Mouse (Mus musculus): ENCODE measurements around the gene Slc7a6.

The Slc7a6 gene

GRCm38 (mm10) chr8:106168356-106169016 lies at the start of gene Slc7a6:
Gene Slc7a6, plus strand, starts transcription at chr8:106168857.
- DNase-seq (ENCODE audit: low read depth): no peak

DNA sequence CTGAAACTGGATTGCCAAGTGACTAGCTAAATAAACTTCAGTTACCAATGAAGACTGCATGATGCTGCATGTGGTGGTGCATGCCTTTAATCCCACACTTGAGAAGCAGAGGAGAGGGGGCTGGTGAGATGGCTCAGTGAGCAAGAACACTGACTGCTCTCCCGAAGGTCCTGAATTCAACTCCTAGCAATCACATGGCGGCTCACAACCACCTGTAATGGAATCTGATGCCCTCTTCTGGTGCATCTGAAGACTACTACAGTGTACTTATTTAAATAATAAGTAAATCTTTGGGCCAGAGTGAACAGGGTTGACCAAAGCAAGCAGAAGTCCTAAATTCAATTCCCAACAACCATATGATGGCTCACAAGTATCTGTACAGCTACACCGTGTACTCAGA lies 45.2 kb upstream of the Slc7a6 start:
- DNase-seq (ENCODE audit: low read depth): no peak

GRCm38 (mm10) chr8:106126055-106126454 lies 42.6 kb upstream of the Slc7a6 start:
- no peak for DNase-seq (ENCODE audit: low read depth)

DNA sequence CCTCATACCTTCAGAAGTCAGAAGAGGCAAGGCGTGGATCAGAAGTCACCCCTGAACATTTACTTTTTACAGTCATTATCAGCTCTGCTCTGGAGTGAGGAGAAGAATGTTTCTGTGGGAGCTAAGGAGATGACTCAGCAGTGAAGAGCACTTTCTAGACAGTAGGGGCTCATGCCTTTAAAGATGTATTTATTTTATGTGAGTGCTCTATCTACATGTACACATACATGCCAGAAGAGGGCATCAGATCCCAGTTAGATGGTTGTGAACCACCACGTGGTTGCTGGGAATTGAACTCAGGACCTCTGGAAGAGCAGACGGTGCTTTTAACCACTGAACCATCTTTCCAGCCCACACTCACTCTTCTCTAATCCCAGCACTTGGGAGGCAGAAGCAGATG lies 41.6 kb upstream of the Slc7a6 start:
- no peak for DNase-seq (ENCODE audit: low read depth)

- DNase-seq (ENCODE audit: low read depth): no peak
Observed at GRCm38 (mm10) chr8:106127882-106128410, 40.7 kb upstream of the Slc7a6 start.

DNA sequence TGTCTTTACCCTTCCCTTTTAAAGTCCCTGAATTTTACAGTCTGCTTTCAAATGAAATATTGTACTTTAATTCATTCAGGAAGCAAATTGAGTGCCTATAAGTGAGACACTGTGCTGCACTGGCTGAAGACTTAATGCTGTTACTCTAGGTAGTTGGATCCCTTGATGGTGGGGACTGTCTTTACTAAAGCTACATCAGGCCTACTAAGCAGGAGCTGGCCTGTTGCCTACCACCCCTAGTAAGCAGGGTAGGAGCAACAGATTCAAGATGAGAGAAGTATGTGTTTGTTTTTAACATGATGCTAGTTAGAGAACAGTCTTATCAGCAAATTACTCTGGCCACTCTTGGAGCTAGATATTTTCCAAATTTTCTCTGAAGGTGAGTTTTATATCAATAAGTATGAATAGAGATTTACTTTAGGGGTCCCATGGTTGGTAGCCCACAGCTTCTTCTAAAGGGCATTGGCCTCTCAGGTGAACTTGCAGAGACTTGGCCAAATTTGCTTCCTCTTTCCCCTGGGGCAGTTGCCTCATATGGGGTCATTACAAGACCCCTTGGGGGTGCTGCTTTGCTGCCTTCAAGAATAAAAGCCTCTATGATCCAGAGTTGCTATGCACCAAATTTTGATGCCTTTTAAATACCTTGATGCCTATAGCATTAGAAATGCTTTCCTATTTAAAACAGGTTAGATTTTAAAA lies 39.3 kb upstream of the Slc7a6 start:
- no peak for DNase-seq (ENCODE audit: low read depth)

DNA sequence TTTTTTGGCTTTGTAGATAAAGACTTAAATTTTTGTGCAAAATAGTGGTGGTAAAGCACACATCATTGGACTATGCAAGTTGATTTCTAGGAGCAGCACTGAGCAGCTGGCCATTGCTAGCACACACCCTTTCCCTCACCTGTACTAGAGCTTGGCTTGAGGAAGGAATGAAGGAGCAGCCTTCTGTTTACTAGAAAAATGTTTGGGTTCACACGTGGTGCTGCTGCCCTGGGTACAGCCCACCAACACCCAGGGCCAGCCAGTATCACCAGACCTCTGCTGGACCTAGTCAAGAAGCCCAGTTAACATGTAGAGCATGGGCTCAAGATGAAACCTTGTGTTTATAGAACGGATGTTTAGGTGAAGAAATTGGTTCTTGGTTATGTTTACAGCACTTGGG lies 38.7 kb upstream of the Slc7a6 start:
- no peak for DNase-seq (ENCODE audit: low read depth)

- DNase-seq (ENCODE audit: low read depth): no peak
Observed at GRCm38 (mm10) chr8:106130505-106130904, 38.2 kb upstream of the Slc7a6 start.

DNA sequence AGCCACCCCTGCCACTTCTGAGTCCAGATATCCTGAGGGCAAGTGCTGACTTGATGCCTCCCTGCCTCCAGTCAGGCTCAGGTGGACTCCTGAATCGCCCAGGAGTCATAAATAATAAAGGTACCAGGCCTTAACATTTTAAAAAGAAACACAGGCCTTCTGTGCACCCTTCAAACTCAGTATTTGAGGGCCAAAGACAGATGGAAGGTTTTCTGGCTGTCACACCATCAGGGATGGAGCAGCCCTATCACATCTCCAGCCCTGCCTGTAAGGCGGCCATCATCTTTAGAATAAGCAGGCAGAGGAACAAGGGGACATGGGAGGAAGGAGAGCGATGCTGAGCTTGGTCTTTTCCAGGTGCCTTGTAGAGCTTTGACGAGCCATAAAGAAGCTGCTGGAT lies 37.6 kb upstream of the Slc7a6 start:
- DNase-seq (ENCODE audit: low read depth): no peak

DNA sequence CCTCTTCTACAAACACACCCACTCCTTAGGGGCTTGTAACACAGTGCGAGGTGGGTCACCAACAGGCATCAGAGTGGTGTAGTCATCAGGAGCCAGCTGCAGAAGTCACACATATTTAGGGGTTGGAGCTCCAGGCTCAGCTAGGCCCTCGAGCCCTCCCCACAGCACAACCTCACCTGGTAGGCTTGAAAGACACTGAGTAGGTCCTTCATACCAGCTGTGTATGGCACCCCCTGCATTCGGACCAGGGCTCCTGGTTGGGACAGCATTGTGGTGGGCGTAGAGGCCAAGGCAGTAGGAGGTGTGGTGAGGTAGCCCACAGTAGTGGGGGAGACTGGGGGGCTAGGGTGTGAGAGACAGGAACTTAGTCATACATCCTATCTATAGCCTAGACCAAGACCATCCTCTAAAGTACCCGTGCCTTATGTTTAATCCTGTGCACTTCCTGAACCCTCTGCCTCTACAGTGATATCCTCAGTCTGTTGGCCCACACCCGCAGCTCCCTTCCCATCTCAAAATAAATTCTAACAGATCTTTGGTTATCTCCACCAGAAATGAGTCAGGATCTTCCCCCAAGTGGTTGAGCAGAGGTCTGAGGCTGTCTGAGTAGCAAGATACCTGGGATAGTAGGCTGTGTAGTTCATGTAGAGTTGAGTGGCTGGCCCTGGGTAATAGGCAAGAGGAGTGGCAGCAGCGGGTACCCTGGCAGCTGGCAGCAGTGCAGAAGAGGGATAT lies 37.0 kb upstream of the Slc7a6 start:
- DNase-seq (ENCODE audit: low read depth): no peak

DNA sequence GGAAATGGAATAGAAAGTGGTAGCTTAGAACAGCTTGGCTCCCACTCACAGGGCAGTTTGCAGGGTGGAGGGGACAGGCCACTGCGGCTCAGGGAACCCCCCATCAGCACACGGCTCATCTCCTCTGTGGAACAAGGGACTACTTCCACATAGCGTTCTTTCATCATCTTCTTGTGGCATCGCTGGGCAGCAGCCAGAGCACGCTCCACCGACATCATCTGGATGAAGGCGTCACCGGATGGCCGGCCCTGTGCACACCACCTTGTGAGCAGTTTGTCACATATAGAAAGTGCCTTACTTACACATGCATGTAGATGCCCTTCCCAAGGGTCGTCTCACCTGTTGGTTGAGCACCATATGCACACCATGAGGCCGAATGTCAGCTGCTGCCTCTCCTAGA lies 36.3 kb upstream of the Slc7a6 start:
- no peak for DNase-seq (ENCODE audit: low read depth)

- DNase-seq (ENCODE audit: low read depth): no peak
Observed at GRCm38 (mm10) chr8:106133526-106133925, 35.1 kb upstream of the Slc7a6 start.

DNA sequence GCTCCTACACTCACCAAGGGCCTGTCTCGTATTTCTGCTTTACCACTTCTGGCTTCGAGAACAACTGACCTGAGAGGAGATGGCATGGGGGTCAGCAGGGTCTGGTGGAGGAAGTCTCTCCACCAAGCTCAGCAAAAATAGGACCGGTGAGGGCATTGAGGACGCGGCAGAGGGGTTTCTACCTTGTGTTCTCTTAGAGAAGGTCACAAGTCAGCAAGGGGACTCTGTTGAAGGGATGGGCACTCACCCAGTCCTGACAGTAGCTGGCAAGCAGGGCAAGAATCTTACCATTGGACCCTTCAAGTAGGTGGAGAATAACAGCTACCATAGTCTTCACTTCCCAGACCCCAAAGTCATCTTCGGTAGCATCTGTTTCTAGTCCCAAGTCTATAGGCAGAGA lies 34.7 kb upstream of the Slc7a6 start:
- DNase-seq (ENCODE audit: low read depth): no peak

DNA sequence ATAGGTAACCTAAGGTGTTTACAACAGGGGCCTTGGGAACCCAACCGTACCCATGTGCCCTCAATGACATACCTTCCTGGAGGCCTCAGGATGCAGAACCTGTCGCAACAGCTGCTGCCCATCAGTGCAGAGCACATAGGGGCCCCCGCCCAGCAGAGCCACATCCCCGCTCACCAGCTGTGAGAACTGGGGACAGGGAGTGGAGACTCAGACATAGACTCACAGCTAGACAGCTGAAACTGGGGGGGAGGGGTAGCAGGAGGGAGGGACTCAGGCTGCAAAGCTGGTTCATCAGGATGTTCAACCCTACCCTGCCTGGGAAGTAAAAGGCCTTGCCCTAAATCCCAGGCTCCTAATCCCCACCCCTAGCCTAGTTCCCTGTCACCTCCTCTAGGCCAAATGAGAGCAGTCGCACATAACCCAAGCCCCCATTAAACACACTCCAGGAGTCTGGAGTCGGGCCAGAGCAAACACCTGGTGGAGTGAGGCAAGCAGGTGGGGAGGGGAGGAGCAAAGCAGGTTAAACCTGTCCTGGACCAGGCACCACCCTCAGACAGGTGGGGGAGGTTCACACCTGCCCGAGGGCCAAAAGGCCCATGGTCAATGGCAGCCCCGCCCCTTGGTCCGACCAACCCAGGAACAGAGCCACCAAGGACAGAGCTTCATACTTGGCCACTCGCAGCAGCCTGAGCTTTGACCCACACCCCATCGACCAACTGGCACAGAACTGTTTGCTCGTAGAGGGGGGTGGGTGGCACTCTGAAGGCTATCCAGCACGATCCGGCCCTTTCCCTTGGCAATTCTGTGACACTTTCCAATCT lies 33.7 kb upstream of the Slc7a6 start:
- DNase-seq (ENCODE audit: low read depth): no peak

DNA sequence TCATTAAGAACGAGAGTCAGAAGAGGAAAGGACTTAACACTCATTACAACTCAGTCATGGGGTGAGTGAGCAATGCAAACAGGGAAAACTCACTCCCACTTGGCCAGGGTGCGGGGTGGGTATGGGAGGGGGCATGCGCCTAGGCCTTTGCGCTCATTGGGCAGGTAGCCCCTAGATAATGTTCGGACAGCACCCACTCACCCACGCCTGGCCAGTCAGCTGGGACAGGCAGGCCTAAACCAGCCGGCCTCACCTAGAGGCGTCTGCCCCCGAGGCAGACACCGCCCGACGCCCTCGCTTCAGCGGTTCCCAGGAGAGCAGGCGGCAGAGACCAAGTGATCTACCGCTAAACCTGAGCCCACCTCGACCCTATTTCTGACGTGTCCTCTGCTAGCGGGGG lies 33.0 kb upstream of the Slc7a6 start:
- no peak for DNase-seq (ENCODE audit: low read depth)

DNA sequence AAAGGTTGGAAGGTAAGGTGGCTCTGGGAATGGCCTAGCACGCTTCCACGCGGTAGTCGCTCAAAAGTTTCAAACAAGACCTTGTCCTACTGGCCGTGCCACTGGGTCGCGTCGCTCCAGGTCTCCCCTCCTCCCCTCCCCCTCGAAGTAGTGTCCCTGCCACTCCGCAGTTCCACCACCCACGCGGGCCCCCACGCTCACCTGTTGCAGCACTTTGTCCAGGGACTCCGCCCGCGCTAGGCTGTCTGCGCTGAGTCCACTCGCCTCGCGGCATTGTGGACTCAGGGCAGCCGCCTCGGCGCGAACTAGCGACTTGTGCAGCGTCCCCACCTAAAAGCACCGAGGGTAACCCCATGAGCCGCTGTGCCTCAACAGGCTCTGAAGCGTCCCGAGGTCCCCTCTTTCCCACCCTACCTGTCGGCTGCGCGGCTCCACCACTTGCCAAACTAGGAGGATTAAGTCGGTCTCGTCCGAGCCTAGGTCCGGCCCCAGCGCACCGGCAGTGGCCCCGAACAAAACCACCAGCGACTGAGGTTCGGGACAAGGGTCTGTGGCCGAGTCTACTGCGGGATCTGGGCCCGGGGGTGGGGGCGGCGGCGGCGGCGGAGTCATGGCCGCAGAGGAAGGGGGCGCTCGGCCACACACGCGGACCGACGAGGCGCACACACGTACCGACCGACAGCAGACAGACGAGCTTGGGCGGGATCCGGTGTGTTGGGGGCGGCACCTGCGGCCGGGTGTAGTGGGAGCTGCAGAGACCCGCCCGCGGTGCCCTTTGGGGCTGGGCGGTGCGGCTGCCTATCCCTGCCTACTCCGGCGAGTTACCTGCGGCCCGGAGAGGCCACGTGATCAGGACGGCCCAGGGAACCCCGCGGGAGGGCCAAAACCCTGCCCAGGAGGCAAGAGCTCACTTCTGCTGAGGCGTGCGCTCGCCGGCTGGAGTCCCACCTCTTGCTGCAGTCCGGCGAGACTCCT lies 32.2 kb upstream of the Slc7a6 start, which contains the start of gene Esrp2:
Gene Esrp2, minus strand, starts transcription at position 819 of the 975 bp plus-strand sequence.
- no peak for DNase-seq (ENCODE audit: low read depth)

DNA sequence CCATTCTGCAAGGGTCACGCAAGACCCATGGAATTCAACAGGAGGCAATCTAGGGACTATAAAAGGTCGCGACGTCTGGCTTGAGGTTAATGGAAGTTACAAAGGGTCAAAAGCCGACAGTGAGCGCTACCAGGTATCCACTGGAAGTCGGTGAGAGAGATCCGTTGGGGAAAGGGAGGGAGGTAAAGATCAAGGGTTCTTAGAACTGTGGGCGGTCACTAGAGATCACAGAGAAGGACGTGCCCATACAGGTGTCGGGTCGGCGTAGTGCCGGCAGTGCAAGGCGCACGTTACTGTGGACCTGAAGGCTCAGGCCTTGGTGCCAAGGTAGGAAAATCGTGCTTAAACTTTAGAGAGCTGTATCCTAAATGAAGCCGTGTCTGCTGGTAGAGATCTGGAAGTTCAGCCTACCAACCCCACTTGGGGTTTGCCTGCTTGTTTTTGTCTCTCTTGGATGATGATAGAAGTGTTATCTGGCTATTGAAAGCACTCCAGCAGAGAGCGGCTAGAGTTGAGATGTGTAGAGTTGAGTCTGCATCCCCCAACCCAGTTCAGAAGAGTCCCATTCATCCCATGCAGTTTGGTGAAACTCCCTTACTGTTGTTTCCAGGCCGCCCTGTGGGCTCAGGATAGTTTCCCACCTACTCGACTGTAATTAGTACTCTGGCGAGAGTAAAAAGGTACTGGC lies 31.3 kb upstream of the Slc7a6 start:
- no peak for DNase-seq (ENCODE audit: low read depth)

- no peak for DNase-seq (ENCODE audit: low read depth)
Observed at GRCm38 (mm10) chr8:106137906-106138477, 30.7 kb upstream of the Slc7a6 start.

DNA sequence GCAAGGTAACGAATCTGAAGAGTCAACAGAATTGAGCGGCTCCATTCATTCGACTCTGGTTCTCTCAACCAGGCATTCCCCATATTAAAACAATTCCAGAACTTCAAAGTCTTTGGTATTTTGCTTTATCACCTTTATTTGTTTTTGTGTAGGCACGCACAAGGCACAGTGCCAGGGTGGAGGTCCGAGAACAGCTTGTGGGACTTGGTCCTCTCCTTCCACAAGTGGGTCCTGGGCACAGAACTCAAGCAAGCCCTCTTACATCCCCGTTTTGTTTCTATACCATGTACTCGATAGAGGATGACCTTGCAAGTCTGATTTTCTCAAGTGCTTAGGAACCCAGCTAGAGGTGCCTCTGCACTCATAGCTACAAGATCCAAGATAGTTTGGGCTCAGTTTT lies 30.0 kb upstream of the Slc7a6 start:
- no peak for DNase-seq (ENCODE audit: low read depth)

- DNase-seq (ENCODE audit: low read depth): no peak
Observed at GRCm38 (mm10) chr8:106140191-106140590, 28.5 kb upstream of the Slc7a6 start.

Measured in fibroblast of lung, adult 2 months (primary cell).